Mouse (Mus musculus): ENCODE measurements at regions not wholly inside any gene's neighbourhood (a gene's known extent, or its start where the extent isn't known, plus 50 kb on each side); places are given as distances from the start of the nearest gene placed in this dataset.
A peak's percentile ranks its signal among the peaks of the same experiment; 100 is the strongest.

DNA sequence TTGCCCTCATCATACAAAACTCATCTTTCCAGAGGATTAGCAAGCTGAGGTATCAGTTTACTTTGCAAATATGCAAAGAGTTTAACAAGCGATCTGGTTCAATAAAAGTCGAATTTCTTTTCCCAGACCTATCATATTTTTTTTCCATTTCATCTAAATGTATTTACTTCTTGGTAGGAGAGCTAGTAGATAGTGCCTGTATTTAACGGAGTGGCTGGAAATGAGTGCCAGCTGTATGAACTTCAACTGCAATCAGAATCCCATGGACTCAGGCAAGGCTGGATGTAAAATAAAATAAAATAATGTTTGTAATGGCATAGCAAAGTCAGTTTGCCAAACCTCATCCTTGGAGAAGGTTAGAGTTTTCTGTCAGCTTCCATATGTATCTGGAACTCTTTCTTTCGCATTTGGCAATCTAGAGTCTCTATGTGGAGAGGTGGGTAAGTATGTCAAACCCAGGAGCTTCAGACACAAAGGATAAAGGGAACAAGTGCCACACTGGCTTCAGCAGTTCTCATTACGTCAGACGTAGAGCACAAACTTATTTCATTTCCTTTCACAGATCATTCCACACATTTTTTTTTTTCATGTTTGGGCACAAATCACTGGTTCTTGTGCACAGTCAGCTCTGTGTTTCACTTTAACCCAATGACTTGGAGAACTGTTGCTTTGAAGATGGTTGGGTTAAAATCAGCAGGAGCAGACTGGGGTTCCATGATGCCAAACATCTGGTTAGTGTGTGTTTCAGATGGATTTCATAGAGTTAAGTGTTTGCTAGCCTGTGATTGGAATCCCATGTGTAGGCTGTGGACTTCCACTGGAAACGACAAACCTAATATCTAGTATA lies 357.2 kb upstream of the Tmc3 start:
- no peaks in the 10 kb centered on the region for H3K4me1 ChIP-seq (ENCODE audit: control insufficient read depth, insufficient read depth, low read length)
- DNase-seq (ENCODE audit: low spot score) (peak; percentile 19), ATAC-seq (replicated peaks; ENCODE audit: insufficient number of reproducible peaks, low FRiP score, low TSS enrichment, low read depth) (no peak)

DNA sequence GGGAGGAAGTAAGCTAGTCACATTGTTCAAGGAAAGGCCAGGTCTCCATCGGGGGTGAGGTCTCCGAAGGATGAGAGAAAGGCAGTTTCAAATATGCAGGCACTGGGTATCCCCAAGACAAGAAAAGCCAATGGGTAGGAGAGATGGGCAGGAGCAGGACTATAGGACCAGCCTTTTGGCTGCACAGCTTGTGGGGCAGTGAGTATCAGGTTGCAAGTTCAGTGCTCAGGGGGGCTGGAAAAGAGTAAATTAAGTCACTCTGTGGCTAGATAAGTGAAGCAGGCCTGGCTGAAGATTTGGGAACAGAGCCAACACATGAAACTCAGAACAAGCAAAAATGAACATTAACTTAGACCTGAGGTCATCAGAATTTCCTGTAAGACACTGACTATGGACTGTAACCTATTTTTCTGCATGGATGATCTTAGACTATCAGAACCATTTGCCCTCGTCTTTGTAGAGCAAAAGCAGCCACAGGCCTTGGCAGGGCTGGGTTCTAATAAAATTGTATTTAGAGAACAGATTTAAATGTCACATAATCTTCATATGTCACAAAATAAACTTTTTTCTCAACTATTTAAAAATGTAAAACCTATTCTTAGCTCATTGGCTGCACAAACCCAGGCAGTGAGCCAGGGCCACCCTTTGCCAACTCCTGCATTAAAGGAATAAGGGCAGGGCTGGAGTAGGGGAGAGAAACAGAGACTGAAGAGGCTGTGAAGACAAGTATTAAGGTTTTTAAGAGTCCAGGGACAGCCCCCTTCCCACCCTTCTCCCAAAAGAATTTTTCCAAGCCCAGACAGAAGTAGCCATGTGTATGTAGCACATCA lies 354.0 kb upstream of the Tmc3 start:
- H3K4me1 ChIP-seq (ENCODE audit: control insufficient read depth, insufficient read depth, low read length), result no peaks in the 10 kb centered on the region
- H3K9me3 ChIP-seq (replicated peaks; ENCODE audit: control insufficient read depth, low read length), result no peaks in the 10 kb centered on the region
- H3K4me3 ChIP-seq (ENCODE audit: low read depth, low read length), result no peak overlapping the region
- 67% methylated on average over 3 of the region's 3 CpGs for WGBS
- H3K4me2 ChIP-seq (ENCODE audit: low read depth, low read length), result no peak overlapping the region
- ATAC-seq (replicated peaks; ENCODE audit: insufficient number of reproducible peaks, low FRiP score, low TSS enrichment, low read depth), result no peak
- no peak overlapping the region for H3K9ac ChIP-seq (replicated peaks; ENCODE audit: low read length)
- H3K27ac ChIP-seq (replicated peaks; ENCODE audit: low read depth, low read length), result no peak overlapping the region; the same call in 1 of the 2 replicates
- no peaks in the 10 kb centered on the region for H3K36me3 ChIP-seq (replicated peaks; ENCODE audit: control insufficient read depth, insufficient read depth, low read depth, low read length)
- DNase-seq (ENCODE audit: low spot score), result peak; percentile 22
- no peaks in the 10 kb centered on the region for H3K27me3 ChIP-seq (ENCODE audit: control insufficient read depth, insufficient read depth, low read length)

More for the DNA sequence above, 357.2 kb upstream of the Tmc3 start:
- no peaks in the 10 kb centered on the region for H3K9me3 ChIP-seq (replicated peaks; ENCODE audit: control insufficient read depth, low read length)
- no peaks in the 10 kb centered on the region for H3K27me3 ChIP-seq (ENCODE audit: control insufficient read depth, insufficient read depth, low read length)
- no peak overlapping the region for H3K27ac ChIP-seq (replicated peaks; ENCODE audit: low read depth, low read length)
- no peaks in the 10 kb centered on the region for H3K36me3 ChIP-seq (replicated peaks; ENCODE audit: control insufficient read depth, insufficient read depth, low read depth, low read length)
- H3K4me2 ChIP-seq (ENCODE audit: low read depth, low read length), result no peak overlapping the region
- 66% methylated on average over 7 of the region's 7 CpGs for WGBS
- H3K4me3 ChIP-seq (ENCODE audit: low read depth, low read length), result no peak overlapping the region
- H3K9ac ChIP-seq (replicated peaks; ENCODE audit: low read length), result no peak overlapping the region

DNA sequence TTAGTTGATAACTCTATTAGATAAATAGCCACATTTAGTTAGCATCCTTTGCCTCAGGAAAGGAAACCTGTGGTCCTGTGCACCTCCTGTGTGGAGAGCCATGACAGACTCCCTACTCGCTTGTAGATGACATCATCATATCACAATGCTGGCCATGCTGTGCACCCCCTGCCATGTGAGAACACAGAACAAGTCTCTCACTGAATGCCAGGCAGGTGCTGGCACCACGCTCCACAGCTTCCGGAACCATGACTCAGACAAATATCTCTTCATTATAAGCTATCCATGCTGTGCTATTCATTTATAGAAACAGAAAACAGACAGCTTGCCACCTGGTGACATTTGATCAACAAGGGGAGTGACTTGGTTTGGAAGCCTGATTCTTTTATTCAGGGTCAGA lies 349.1 kb upstream of the Tmc3 start:
- Histone ChIP-seq H3K27ac (replicated peaks; ENCODE audit: low read depth, low read length) (no peak overlapping the region), H3K4me3 (ENCODE audit: low read depth, low read length) (no peak overlapping the region), H3K9ac (replicated peaks; ENCODE audit: low read length) (no peak overlapping the region), H3K4me1 (ENCODE audit: control insufficient read depth, insufficient read depth, low read length) (no peaks in the 10 kb centered on the region), H3K27me3 (ENCODE audit: control insufficient read depth, insufficient read depth, low read length) (no peaks in the 10 kb centered on the region), H3K36me3 (replicated peaks; ENCODE audit: control insufficient read depth, insufficient read depth, low read depth, low read length) (no peaks in the 10 kb centered on the region), H3K9me3 (replicated peaks; ENCODE audit: control insufficient read depth, low read length) (no peaks in the 10 kb centered on the region), H3K4me2 (ENCODE audit: low read depth, low read length) (no peak overlapping the region)
- DNase-seq (ENCODE audit: low spot score), result no peak
- no peak for ATAC-seq (replicated peaks; ENCODE audit: insufficient number of reproducible peaks, low FRiP score, low TSS enrichment, low read depth)
- WGBS, result 88% methylated on average over 3 of the region's 3 CpGs

DNA sequence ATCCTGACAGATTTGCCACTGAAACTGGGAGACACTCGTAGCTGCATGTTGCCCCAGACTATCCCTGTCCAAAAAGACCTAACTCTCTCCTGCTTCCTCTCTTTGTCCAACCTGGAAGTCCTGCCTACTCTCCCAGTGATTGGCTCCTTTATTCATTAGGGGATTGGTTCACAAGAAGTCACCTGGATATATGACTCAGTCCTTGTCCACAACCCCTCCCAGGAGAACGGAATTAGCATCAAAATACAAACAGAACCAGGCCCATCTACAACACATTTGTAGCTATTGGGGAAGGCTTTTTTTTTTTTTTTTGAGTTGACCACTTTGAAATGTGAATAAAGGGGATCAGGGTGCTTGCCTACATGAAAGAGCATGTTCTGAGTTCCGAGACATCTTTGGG lies 347.4 kb upstream of the Tmc3 start:
- no peaks in the 10 kb centered on the region for H3K27me3 ChIP-seq (ENCODE audit: control insufficient read depth, insufficient read depth, low read length)
- H3K9ac ChIP-seq (replicated peaks; ENCODE audit: low read length), result no peak overlapping the region
- DNase-seq (ENCODE audit: low spot score) (no peak), ATAC-seq (replicated peaks; ENCODE audit: insufficient number of reproducible peaks, low FRiP score, low TSS enrichment, low read depth) (no peak)
- H3K36me3 ChIP-seq (replicated peaks; ENCODE audit: control insufficient read depth, insufficient read depth, low read depth, low read length), result no peaks in the 10 kb centered on the region
- H3K4me3 ChIP-seq (ENCODE audit: low read depth, low read length), result no peak overlapping the region
- no peaks in the 10 kb centered on the region for H3K9me3 ChIP-seq (replicated peaks; ENCODE audit: control insufficient read depth, low read length)
- 83% methylated on average over 3 of the region's 3 CpGs for WGBS
- H3K4me2 ChIP-seq (ENCODE audit: low read depth, low read length), result no peak overlapping the region
- H3K27ac ChIP-seq (replicated peaks; ENCODE audit: low read depth, low read length), result no peak overlapping the region
- no peaks in the 10 kb centered on the region for H3K4me1 ChIP-seq (ENCODE audit: control insufficient read depth, insufficient read depth, low read length)

DNA sequence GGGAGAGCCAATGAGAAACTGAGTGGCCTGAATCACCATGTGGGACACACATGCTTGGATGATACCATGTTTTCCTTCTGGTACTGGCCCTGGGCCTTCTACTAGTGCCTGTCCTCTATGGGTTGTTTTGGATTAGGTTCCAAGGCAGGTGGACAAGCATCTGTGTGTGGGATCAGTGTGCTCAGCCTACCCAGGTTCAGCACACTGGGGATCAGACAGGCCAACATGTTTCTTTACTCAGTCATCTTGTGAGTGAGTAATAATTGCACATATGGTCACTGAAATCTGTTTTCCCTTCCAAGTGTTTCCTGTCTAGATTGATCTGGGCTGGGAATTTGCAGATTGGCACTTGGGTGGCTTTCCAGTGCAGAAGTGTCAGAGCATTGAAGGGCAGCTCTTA lies 346.6 kb upstream of the Tmc3 start:
- peak; percentile 25 for DNase-seq (ENCODE audit: low spot score)
- H3K36me3 ChIP-seq (replicated peaks; ENCODE audit: control insufficient read depth, insufficient read depth, low read depth, low read length), result no peaks in the 10 kb centered on the region
- H3K9ac ChIP-seq (replicated peaks; ENCODE audit: low read length), result no peak overlapping the region
- H3K27ac ChIP-seq (replicated peaks; ENCODE audit: low read depth, low read length), result no peak overlapping the region
- no peaks in the 10 kb centered on the region for H3K4me1 ChIP-seq (ENCODE audit: control insufficient read depth, insufficient read depth, low read length)
- H3K4me2 ChIP-seq (ENCODE audit: low read depth, low read length), result no peak overlapping the region
- no peak overlapping the region for H3K4me3 ChIP-seq (ENCODE audit: low read depth, low read length)
- H3K27me3 ChIP-seq (ENCODE audit: control insufficient read depth, insufficient read depth, low read length), result no peaks in the 10 kb centered on the region
- H3K9me3 ChIP-seq (replicated peaks; ENCODE audit: control insufficient read depth, low read length), result no peaks in the 10 kb centered on the region
- ATAC-seq (replicated peaks; ENCODE audit: insufficient number of reproducible peaks, low FRiP score, low TSS enrichment, low read depth), result no peak

DNA sequence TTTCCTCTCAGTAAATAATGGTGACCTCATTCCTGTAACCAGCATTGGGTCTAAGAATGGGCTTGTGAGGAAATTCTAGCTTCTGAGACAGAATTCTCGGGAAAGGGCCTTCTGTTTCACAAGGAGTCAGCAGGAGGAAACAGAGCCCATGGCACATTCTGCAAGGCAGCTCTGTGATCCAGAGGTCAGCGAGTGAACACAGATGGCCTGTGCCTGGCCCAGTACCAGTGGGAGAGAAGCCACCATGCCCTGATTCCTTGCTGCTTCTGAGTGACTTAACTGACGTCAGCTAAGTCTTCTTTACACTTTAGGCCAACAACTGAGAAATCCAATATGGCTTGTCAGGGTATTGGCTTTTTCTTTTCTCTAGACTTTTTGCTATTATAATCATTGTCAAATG lies 342.5 kb upstream of the Tmc3 start:
- no peaks in the 10 kb centered on the region for H3K4me1 ChIP-seq (ENCODE audit: control insufficient read depth, insufficient read depth, low read length)
- 34% methylated on average over 3 of the region's 3 CpGs for WGBS
- H3K27me3 ChIP-seq (ENCODE audit: control insufficient read depth, insufficient read depth, low read length), result no peaks in the 10 kb centered on the region
- no peaks in the 10 kb centered on the region for H3K9me3 ChIP-seq (replicated peaks; ENCODE audit: control insufficient read depth, low read length)
- no peak overlapping the region; the same call in 1 of the 2 replicates for H3K9ac ChIP-seq (replicated peaks; ENCODE audit: low read length)
- no peak for ATAC-seq (replicated peaks; ENCODE audit: insufficient number of reproducible peaks, low FRiP score, low TSS enrichment, low read depth)
- H3K4me2 ChIP-seq (ENCODE audit: low read depth, low read length), result no peak overlapping the region
- no peak overlapping the region for H3K4me3 ChIP-seq (ENCODE audit: low read depth, low read length)
- no peak overlapping the region for H3K27ac ChIP-seq (replicated peaks; ENCODE audit: low read depth, low read length)
- no peaks in the 10 kb centered on the region for H3K36me3 ChIP-seq (replicated peaks; ENCODE audit: control insufficient read depth, insufficient read depth, low read depth, low read length)
- DNase-seq (ENCODE audit: low spot score), result no peak

DNA sequence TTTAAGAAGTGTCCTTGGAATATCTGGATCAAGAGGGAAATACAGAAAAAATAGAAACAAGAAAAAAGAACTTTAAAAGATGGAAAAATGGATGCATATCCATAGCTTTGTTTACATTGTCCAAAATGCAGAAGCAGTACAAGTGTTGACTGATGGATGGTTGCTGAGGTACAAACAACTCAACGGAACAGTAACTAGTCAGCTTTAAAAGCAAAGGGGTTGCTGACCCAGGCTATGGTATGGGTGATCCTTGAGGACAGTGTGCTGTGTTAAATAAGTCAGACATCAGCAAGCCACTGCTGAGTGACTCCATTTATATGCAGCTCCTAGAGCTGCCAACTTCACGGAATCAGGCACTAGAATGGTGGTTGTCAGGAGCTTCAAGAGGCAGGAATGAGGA lies 338.9 kb upstream of the Tmc3 start:
- Histone ChIP-seq H3K27me3 (ENCODE audit: control insufficient read depth, insufficient read depth, low read length) (no peaks in the 10 kb centered on the region), H3K4me2 (ENCODE audit: low read depth, low read length) (no peak overlapping the region), H3K36me3 (replicated peaks; ENCODE audit: control insufficient read depth, insufficient read depth, low read depth, low read length) (no peaks in the 10 kb centered on the region), H3K4me3 (ENCODE audit: low read depth, low read length) (no peak overlapping the region), H3K4me1 (ENCODE audit: control insufficient read depth, insufficient read depth, low read length) (no peaks in the 10 kb centered on the region), H3K9ac (replicated peaks; ENCODE audit: low read length) (no peak overlapping the region), H3K27ac (replicated peaks; ENCODE audit: low read depth, low read length) (no peak overlapping the region), H3K9me3 (replicated peaks; ENCODE audit: control insufficient read depth, low read length) (no peaks in the 10 kb centered on the region)
- 83% methylated on average over 2 of the region's 2 CpGs for WGBS
- ATAC-seq (replicated peaks; ENCODE audit: insufficient number of reproducible peaks, low FRiP score, low TSS enrichment, low read depth) (no peak), DNase-seq (ENCODE audit: low spot score) (no peak)

DNA sequence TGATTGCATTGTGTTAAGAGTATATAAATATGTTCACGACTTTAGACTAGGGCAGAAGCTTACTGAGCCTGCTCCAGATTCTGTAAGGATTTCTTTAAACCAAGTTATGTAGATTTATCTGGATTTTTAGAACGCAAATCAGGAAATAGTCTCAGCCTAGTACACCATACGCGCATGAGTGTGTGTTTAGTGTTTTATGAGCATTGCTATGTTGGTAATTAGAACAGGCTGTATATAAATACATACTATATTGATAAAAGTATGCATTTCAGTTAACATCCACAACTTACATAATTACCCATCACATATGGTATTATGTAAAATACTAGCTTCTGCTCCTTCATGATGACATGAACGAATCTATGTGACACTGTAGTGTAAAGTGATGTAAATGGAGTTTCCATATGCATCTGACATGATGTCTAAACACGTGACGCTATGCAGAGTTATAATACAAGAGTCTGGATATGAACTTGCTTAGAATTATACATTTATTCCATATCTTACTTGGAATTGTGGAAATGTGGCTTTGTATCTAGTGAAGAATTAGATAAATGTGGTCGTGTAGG lies 332.6 kb upstream of the Tmc3 start:
- Histone ChIP-seq H3K4me3 (ENCODE audit: low read depth, low read length) (no peak overlapping the region), H3K4me2 (ENCODE audit: low read depth, low read length) (no peak overlapping the region), H3K4me1 (ENCODE audit: control insufficient read depth, insufficient read depth, low read length) (no peaks in the 10 kb centered on the region), H3K27ac (replicated peaks; ENCODE audit: low read depth, low read length) (no peak overlapping the region), H3K36me3 (replicated peaks; ENCODE audit: control insufficient read depth, insufficient read depth, low read depth, low read length) (no peaks in the 10 kb centered on the region), H3K9me3 (replicated peaks; ENCODE audit: control insufficient read depth, low read length) (no peaks in the 10 kb centered on the region), H3K27me3 (ENCODE audit: control insufficient read depth, insufficient read depth, low read length) (no peaks in the 10 kb centered on the region), H3K9ac (replicated peaks; ENCODE audit: low read length) (no peak overlapping the region)
- WGBS, result 87% methylated on average over 8 of the region's 8 CpGs
- DNase-seq (ENCODE audit: low spot score) (no peak), ATAC-seq (replicated peaks; ENCODE audit: insufficient number of reproducible peaks, low FRiP score, low TSS enrichment, low read depth) (no peak)

Data from embryonic facial prominence, embryonic 11.5 days (tissue).